Mouse (Mus musculus): ENCODE data around the gene Olfr827. TPM values are rescaled to one million over a fixed set of nuclear protein-coding genes. Genes with fewer than 3 reads are reported as not detected.

Gene Olfr827
- not detected in 2 replicates for polyA plus RNA-seq (2015; fragmentation: Nextera tagmentation; extraction: Ambion mirVana)

DNA sequence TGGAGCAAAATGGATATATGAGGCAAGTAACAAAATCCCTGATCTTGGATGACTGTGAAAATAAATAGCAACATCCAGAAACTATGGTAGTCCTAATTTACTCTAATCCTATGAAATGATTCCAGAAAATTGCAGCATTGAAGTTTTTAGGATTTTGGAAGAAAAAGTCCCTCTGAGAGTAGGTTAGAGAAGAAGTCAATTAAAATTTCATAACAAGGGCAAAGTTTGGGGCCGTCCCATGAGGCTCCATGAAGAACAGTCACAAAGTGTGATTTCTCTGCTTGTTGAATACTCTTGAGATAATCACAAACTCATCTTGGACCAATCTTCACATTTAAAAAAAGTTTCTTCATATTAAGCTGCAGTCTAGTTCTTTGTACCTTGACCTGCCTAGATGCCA is at the start of gene Olfr827:
Gene Olfr827, minus strand, starts transcription at position 101 of the 400 bp plus-strand sequence.
- Histone ChIP-seq H3K27me3 (no peaks in the 10 kb centered on the region), H3K4me3 (no peak within 1 kb of the TSS)

GRCm38 (mm10) chr10:130263203-130263602 is 49.0 kb upstream of the Olfr827 start:
- 24% methylated on average over 4 of the region's 4 CpGs for WGBS
- ATAC-seq (ENCODE audit: low read depth) = peak; percentile 78; the same call in 1 of the 2 replicates

More for the DNA sequence above, at the start of gene Olfr827:
- H3K36me3 ChIP-seq = no peaks in the 10 kb centered on the region
- no peak within 1 kb of the TSS for H3K27ac ChIP-seq (replicated peaks)
- H3K4me1 ChIP-seq (replicated peaks) = no peaks in the 10 kb centered on the region
- ATAC-seq (ENCODE audit: low read depth) = no peak
- H3K9ac ChIP-seq = no peak within 1 kb of the TSS
- 90% methylated on average over 1 of the region's 1 CpGs for WGBS
- no peak within 1 kb of the TSS for H3K4me2 ChIP-seq
- H3K9me3 ChIP-seq = no peaks in the 10 kb centered on the region

DNA sequence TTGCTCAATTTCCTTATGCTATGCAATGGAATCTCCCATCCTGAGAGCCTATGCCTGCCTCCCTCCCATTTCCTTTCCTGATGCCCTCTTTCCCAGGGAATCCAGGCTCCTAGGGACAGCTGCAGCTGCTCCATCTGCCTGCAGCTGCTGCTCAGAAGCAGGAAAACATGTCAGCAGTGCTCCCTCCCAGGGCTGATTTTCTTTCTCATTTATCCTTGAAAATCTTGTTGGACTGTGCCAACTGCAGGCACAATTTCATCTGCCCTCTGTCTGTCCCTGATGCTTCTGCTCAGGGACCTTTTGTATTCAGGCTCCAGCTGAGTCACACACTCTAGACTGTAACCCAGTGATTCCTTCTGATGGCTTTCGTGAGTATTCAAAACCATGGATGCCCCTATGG is 45.3 kb upstream of the Olfr827 start:
- WGBS = 43% methylated on average over 1 of the region's 1 CpGs
- H3K27me3 ChIP-seq = no peaks in the 10 kb centered on the region
- H3K4me3 ChIP-seq = no peak overlapping the region
- no peak overlapping the region for H3K4me2 ChIP-seq
- H3K4me1 ChIP-seq (replicated peaks) = peaks cover 7% of the 10 kb centered on the region; the same call in 1 of the 2 replicates
- no peak for ATAC-seq (ENCODE audit: low read depth)
- H3K9me3 ChIP-seq = no peaks in the 10 kb centered on the region
- H3K27ac ChIP-seq (replicated peaks) = no peak overlapping the region
- H3K36me3 ChIP-seq = no peaks in the 10 kb centered on the region
- H3K9ac ChIP-seq = no peak overlapping the region

More at GRCm38 (mm10) chr10:130263203-130263602, 49.0 kb upstream of the Olfr827 start:
- H3K4me2 ChIP-seq = no peak overlapping the region
- H3K9me3 ChIP-seq = no peaks in the 10 kb centered on the region
- H3K4me3 ChIP-seq = no peak overlapping the region
- no peaks in the 10 kb centered on the region for H3K36me3 ChIP-seq
- H3K4me1 ChIP-seq (replicated peaks) = peaks cover 7% of the 10 kb centered on the region; the same call in 1 of the 2 replicates
- H3K27me3 ChIP-seq = no peaks in the 10 kb centered on the region
- no peak overlapping the region for H3K9ac ChIP-seq
- H3K27ac ChIP-seq (replicated peaks) = no peak overlapping the region

DNA sequence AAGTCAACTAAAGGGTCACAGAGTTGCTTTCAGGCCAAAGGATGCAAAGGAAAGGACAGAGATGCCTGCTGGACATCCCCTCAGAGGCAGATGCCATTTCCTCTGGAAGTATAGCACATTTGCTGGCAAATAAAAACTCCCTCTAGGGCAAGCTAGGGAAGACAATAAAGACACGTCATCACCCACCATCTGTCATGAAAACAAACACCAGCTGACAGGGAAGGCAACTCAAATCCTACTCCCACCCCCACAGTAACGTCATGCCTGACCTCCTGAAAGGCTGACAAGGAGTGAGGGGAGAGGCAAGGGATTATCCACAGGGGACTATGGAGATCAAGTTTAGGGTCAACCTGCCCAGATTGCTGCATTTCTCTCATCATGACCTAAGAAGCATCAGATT is 30.1 kb upstream of the Olfr827 start:
- Histone ChIP-seq H3K27me3 (no peaks in the 10 kb centered on the region), H3K9me3 (no peaks in the 10 kb centered on the region), H3K27ac (replicated peaks) (no peak overlapping the region), H3K9ac (no peak overlapping the region), H3K4me2 (no peak overlapping the region), H3K4me1 (replicated peaks) (peaks cover 5% of the 10 kb centered on the region), H3K36me3 (no peaks in the 10 kb centered on the region), H3K4me3 (no peak overlapping the region)
- 1% methylated on average over 2 of the region's 2 CpGs for WGBS
- peak; percentile 56; the same call in 1 of the 2 replicates for ATAC-seq (ENCODE audit: low read depth)

DNA sequence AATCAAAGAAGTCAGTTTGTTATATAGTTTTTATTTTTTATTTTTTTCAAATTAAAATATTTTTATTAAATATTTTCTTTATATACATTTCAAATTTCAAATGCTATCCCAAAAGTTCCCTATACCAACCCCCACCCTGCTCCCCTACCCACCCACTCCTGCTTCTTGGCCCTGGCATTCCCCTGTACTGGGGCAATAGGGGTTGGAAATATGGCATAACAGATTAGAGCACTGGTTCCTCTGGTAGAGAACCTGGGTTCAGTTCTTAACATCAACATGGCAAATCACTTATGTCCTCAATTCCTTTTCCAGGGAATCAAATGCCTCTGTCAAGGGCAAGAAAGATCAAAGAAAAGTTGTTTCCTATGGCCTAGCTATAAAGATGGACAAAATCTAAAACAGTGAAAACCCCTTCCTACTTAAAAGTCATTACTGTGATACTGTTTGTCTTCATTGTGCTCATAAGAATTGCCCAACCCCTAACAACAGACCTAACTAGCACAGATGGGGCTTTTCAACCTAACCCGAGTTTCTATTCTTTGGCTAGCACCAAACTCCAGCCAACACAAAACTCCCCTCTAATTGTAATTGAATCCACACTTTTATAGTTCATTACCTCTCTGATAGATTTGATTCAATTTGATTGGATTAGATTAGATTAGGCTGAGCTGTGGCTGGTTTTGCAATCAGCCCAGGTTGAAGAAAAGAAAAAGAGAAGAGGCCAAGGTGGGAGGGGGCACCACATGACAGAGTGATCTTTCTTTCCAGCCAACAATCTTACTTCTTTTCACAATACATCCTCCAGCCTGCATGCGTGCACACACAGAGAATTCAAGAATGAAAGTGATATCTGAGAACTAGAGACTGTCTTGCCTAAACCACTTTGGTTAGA is 24.4 kb upstream of the Olfr827 start:
- no peak overlapping the region for H3K4me3 ChIP-seq
- no peak overlapping the region for H3K4me2 ChIP-seq
- ATAC-seq (ENCODE audit: low read depth) = no peak
- no peaks in the 10 kb centered on the region for H3K9me3 ChIP-seq
- WGBS = 67% methylated on average over 2 of the region's 2 CpGs
- 0 out of 2 replicates have a peak, but pooled peaks cover 2% of the 10 kb centered on the region for H3K4me1 ChIP-seq (replicated peaks)
- H3K9ac ChIP-seq = no peak overlapping the region
- no peaks in the 10 kb centered on the region for H3K27me3 ChIP-seq
- H3K36me3 ChIP-seq = no peaks in the 10 kb centered on the region
- H3K27ac ChIP-seq (replicated peaks) = no peak overlapping the region

DNA sequence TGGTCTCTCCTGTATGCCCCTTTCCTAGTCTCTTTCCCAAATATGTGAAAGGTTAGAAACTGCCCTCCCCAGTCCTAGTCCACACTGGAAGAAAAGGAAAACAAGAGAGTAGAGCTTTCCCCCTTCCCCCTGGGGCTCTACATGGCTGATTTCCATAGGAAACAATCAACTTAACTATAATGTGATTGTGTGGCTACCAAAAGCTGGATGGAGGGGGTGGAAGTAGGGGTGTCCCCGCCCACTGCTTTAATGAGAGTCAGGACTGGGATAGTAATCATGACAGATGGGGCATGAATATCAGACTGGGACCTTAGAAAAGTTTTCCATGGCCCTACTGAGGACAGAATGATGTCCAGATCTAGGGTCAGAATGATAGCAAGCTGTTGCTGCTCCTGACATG is 20.4 kb upstream of the Olfr827 start:
- Histone ChIP-seq H3K36me3 (no peaks in the 10 kb centered on the region), H3K4me1 (replicated peaks) (0 out of 2 replicates have a peak, but pooled peaks cover 2% of the 10 kb centered on the region), H3K27me3 (no peaks in the 10 kb centered on the region), H3K4me2 (no peak overlapping the region), H3K27ac (replicated peaks) (no peak overlapping the region), H3K4me3 (no peak overlapping the region), H3K9me3 (no peaks in the 10 kb centered on the region), H3K9ac (no peak overlapping the region)
- ATAC-seq (ENCODE audit: low read depth) = no peak
- 41% methylated on average over 1 of the region's 1 CpGs for WGBS

DNA sequence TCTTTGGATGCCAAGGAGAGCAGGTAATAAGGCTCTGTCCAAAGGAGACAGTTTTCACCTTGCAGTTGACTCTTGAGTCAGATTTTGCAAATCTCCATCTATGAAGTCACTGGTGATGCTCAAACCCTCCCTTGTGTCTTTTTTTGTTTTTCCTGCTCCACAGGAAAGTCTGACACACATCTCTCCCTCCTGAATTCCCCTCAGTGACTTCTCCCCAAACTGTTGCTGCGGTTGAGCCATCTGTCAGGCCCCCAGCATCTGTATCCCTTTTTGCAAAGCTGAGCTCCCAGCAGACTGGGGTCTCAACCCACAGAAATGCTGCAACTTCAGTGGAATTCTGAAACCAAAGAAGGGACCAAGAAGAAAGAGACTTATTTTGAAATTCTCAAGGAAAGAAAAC is 17.9 kb upstream of the Olfr827 start:
- Histone ChIP-seq H3K27me3 (no peaks in the 10 kb centered on the region), H3K9me3 (no peaks in the 10 kb centered on the region), H3K27ac (replicated peaks) (no peak overlapping the region), H3K9ac (no peak overlapping the region), H3K36me3 (no peaks in the 10 kb centered on the region), H3K4me1 (replicated peaks) (0 out of 2 replicates have a peak, but pooled peaks cover 2% of the 10 kb centered on the region), H3K4me2 (no peak overlapping the region), H3K4me3 (no peak overlapping the region)
- WGBS = 54% methylated on average over 1 of the region's 1 CpGs
- ATAC-seq (ENCODE audit: low read depth) = no peak

- WGBS = 85% methylated on average over 5 of the region's 5 CpGs
- H3K4me1 ChIP-seq (replicated peaks) = 0 out of 2 replicates have a peak, but pooled peaks cover 2% of the 10 kb centered on the region
- no peaks in the 10 kb centered on the region for H3K36me3 ChIP-seq
- no peak overlapping the region for H3K4me3 ChIP-seq
- H3K27ac ChIP-seq (replicated peaks) = no peak overlapping the region
- no peak overlapping the region for H3K4me2 ChIP-seq
- no peaks in the 10 kb centered on the region for H3K27me3 ChIP-seq
- H3K9ac ChIP-seq = no peak overlapping the region
- no peaks in the 10 kb centered on the region for H3K9me3 ChIP-seq
- no peak for ATAC-seq (ENCODE audit: low read depth)
Measured at GRCm38 (mm10) chr10:130229584-130229983, 15.4 kb upstream of the Olfr827 start.

DNA sequence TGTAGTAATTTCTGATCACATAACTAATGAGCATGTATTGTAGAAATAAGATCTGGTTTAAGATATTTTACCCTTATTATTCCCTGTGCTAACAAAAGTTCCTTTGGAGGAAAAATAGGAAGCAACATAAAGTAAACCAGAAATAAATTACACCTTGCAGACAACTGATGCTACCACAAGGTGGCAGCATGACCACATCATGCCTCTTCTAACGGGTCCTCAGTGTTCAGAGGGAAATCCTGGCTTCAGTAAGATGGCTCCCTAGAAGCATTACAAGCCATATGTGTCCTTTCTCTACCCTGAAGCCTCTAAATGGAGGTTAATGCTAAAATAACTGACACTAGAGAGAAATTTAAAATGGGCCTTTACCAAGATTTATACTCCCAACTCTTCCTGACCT is 14.0 kb upstream of the Olfr827 start:
- Histone ChIP-seq H3K36me3 (no peaks in the 10 kb centered on the region), H3K4me1 (replicated peaks) (no peaks in the 10 kb centered on the region), H3K4me2 (no peak overlapping the region), H3K27ac (replicated peaks) (no peak overlapping the region), H3K9me3 (no peaks in the 10 kb centered on the region), H3K9ac (no peak overlapping the region), H3K4me3 (no peak overlapping the region), H3K27me3 (no peaks in the 10 kb centered on the region)
- peak; percentile 90 for ATAC-seq (ENCODE audit: low read depth)
- 0% methylated on average over 1 of the region's 1 CpGs for WGBS

GRCm38 (mm10) chr10:130225034-130225433 is 10.8 kb upstream of the Olfr827 start:
- H3K36me3 ChIP-seq = no peaks in the 10 kb centered on the region
- 77% methylated on average over 3 of the region's 3 CpGs for WGBS

GRCm38 (mm10) chr10:130184086-130184485 is 30.1 kb downstream of the Olfr827 start, which contains the start of gene Olfr826:
Gene Olfr826, minus strand, starts transcription at chr10:130184186.
- no peak within 1 kb of the TSS for H3K4me3 ChIP-seq
- H3K9me3 ChIP-seq = no peaks in the 10 kb centered on the region
- WGBS = 80% methylated on average over 1 of the region's 1 CpGs
- no peaks in the 10 kb centered on the region for H3K36me3 ChIP-seq
- H3K4me2 ChIP-seq = no peak within 1 kb of the TSS
- H3K27ac ChIP-seq (replicated peaks) = no peak within 1 kb of the TSS
- no peaks in the 10 kb centered on the region for H3K27me3 ChIP-seq
- no peaks in the 10 kb centered on the region for H3K4me1 ChIP-seq (replicated peaks)
- ATAC-seq (ENCODE audit: low read depth) = no peak
- H3K9ac ChIP-seq = no peak within 1 kb of the TSS

More at GRCm38 (mm10) chr10:130225034-130225433, 10.8 kb upstream of the Olfr827 start:
- no peak overlapping the region for H3K4me3 ChIP-seq
- H3K27me3 ChIP-seq = no peaks in the 10 kb centered on the region
- H3K9me3 ChIP-seq = no peaks in the 10 kb centered on the region
- H3K4me1 ChIP-seq (replicated peaks) = no peaks in the 10 kb centered on the region
- no peak overlapping the region for H3K4me2 ChIP-seq
- no peak overlapping the region for H3K9ac ChIP-seq
- no peak for ATAC-seq (ENCODE audit: low read depth)
- no peak overlapping the region for H3K27ac ChIP-seq (replicated peaks)

DNA sequence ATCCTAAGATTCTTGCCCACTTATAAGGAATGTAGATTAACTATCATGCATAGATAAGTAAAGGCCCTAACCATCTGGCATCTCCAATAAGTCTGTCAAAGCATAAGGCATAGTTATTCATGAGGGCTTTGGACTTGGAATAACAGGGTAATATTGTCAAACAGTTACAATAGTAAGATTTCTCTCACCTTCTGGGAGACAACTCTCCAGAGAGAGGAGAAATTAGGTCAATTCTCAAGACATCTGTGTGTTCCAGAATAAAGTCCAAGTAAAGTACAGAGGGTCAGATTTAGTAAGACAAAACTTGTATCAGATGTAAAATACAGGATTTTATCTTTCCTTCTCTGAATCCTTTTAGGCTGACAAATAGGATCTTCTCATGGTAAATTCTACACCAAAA is 47.5 kb downstream of the Olfr827 start, which contains the start of gene Olfr825:
Gene Olfr825, minus strand, starts transcription at position 101 of the 400 bp plus-strand sequence.
- H3K36me3 ChIP-seq = no peaks in the 10 kb centered on the region
- ATAC-seq (ENCODE audit: low read depth) = no peak
- no peaks in the 10 kb centered on the region for H3K27me3 ChIP-seq
- no peak within 1 kb of the TSS for H3K27ac ChIP-seq (replicated peaks)
- no peak within 1 kb of the TSS for H3K4me2 ChIP-seq
- H3K4me1 ChIP-seq (replicated peaks) = no peaks in the 10 kb centered on the region
- no peak within 1 kb of the TSS for H3K9ac ChIP-seq
- H3K9me3 ChIP-seq = no peaks in the 10 kb centered on the region
- no peak within 1 kb of the TSS for H3K4me3 ChIP-seq

Measured in neural tube, embryonic 13.5 days (tissue).